Mouse (Mus musculus) embryonic fibroblast, embryonic 13.5 days (primary cell): Measurements from ENCODE around the gene Eya3. TPM values are rescaled to one million over a fixed set of nuclear protein-coding genes. Genes with fewer than 3 reads are reported as not detected.

Experiments
- H3K27ac ChIP-seq: 2 replicates; pipeline ENCODE4 v1.5.1; 2012; ENCODE audit warnings: low read length, control low read depth, inconsistent platforms; ENCODE audit not compliant: insufficient read depth
- H3K4me1 ChIP-seq: 2 replicates; pipeline ENCODE4 v1.6.1; 2011; ENCODE audit warnings: low read length; ENCODE audit not compliant: control insufficient read depth, insufficient read depth
- H3K4me3 ChIP-seq: 2 replicates; pipeline ENCODE4 v1.5.1; 2011; ENCODE audit warnings: mild to moderate bottlenecking, control low read depth, low read length; ENCODE audit not compliant: insufficient read depth
- CTCF ChIP-seq: IDR thresholded peaks from 2 replicates; pipeline ENCODE4 v1.5.1; 2011; ENCODE audit warnings: mild to moderate bottlenecking, control low read depth, low read length, moderate library complexity, borderline replicate concordance; ENCODE audit not compliant: insufficient read depth
- POLR2A ChIP-seq: IDR thresholded peaks from 2 replicates; pipeline ENCODE4 v1.6.1; 2011; ENCODE audit warnings: low read depth, mild to moderate bottlenecking, control low read depth, low read length, moderate library complexity
- polyA plus RNA-seq: library from polyadenylated mRNA; stranded (reverse); fragments of >200 nt; gene quantifications from 2 replicates; pipeline ENCODE4 v1.2.4, GENCODE M21; 2011; ENCODE audit warnings: low read depth; ENCODE audit not compliant: missing spikeins, insufficient read length

The Eya3 gene
- polyA plus RNA-seq, 1 experiment, result 55.7 TPM

GRCm38 (mm10) chr4:132689634-132690033 is 50.8 kb downstream of the Eya3 start:
- no peak overlapping the region for H3K27ac ChIP-seq
- TF ChIP-seq CTCF (no peak), POLR2A (no peak)
- H3K4me1 ChIP-seq, result no peaks in the 10 kb centered on the region
- no peak overlapping the region for H3K4me3 ChIP-seq

GRCm38 (mm10) chr4:132693366-132693765 is 54.6 kb downstream of the Eya3 start:
- H3K4me1 ChIP-seq, result no peaks in the 10 kb centered on the region
- no peak overlapping the region for H3K4me3 ChIP-seq
- H3K27ac ChIP-seq, result no peak overlapping the region
- TF ChIP-seq POLR2A (no peak), CTCF (no peak)

GRCm38 (mm10) chr4:132702076-132702475 is 63.3 kb downstream of the Eya3 start:
- Histone ChIP-seq H3K4me3 (no peak overlapping the region), H3K27ac (no peak overlapping the region), H3K4me1 (no peaks in the 10 kb centered on the region)
- no peak for TF ChIP-seq POLR2A
- no peak for TF ChIP-seq CTCF

GRCm38 (mm10) chr4:132706885-132707284 is 68.1 kb downstream of the Eya3 start:
- no peaks in the 10 kb centered on the region for H3K4me1 ChIP-seq
- H3K27ac ChIP-seq, result no peak overlapping the region
- no peak overlapping the region for H3K4me3 ChIP-seq
- TF ChIP-seq POLR2A, result no peak
- TF ChIP-seq CTCF, result no peak

- no peak overlapping the region for H3K4me3 ChIP-seq
- H3K27ac ChIP-seq, result no peak overlapping the region
These were observed 74.4 kb downstream of the Eya3 start for GRCm38 (mm10) chr4:132713181-132713580.

GRCm38 (mm10) chr4:132718251-132718650 is 79.5 kb downstream of the Eya3 start:
- H3K27ac ChIP-seq, result no peak overlapping the region
- H3K4me3 ChIP-seq, result no peak overlapping the region
- H3K4me1 ChIP-seq, result no peaks in the 10 kb centered on the region
- TF ChIP-seq POLR2A (no peak), CTCF (no peak)

More at GRCm38 (mm10) chr4:132713181-132713580, 74.4 kb downstream of the Eya3 start:
- TF ChIP-seq CTCF (no peak), POLR2A (no peak)
- no peaks in the 10 kb centered on the region for H3K4me1 ChIP-seq

- H3K4me3 ChIP-seq, result no peak overlapping the region
- no peak overlapping the region for H3K27ac ChIP-seq
- H3K4me1 ChIP-seq, result no peaks in the 10 kb centered on the region
- TF ChIP-seq CTCF, result no peak
- TF ChIP-seq POLR2A, result no peak
These were observed 89.4 kb downstream of the Eya3 start for GRCm38 (mm10) chr4:132728233-132728632.

- peaks cover 2% of the 10 kb centered on the region; the same call in 1 of the 2 replicates for H3K4me1 ChIP-seq
- no peak for TF ChIP-seq CTCF
- TF ChIP-seq POLR2A, result no peak
- H3K27ac ChIP-seq, result no peak overlapping the region
- peak overlapping the region; percentile 69 for H3K4me3 ChIP-seq
These were observed 92.8 kb downstream of the Eya3 start for GRCm38 (mm10) chr4:132731616-132732015.

GRCm38 (mm10) chr4:132732148-132732684 is 93.4 kb downstream of the Eya3 start, which contains the start of gene Xkr8:
Xkr8 (minus strand) TSS chr4:132732546.
- peaks cover 2% of the 10 kb centered on the region; the same call in 1 of the 2 replicates for H3K4me1 ChIP-seq
- H3K27ac ChIP-seq, result no peak within 1 kb of the TSS
- peak within 1 kb of the TSS; percentile 69 for H3K4me3 ChIP-seq
- TF ChIP-seq POLR2A, result peak; percentile 91
- TF ChIP-seq CTCF, result peak; percentile 21; the same call in 1 of the 2 replicates

GRCm38 (mm10) chr4:132733071-132733770 is 94.4 kb downstream of the Eya3 start:
- no peak for TF ChIP-seq POLR2A
- TF ChIP-seq CTCF, result no peak
- no peak overlapping the region for H3K27ac ChIP-seq

More at GRCm38 (mm10) chr4:132733071-132733770, 94.4 kb downstream of the Eya3 start:
- Histone ChIP-seq H3K4me3 (no peak overlapping the region), H3K4me1 (peaks cover 2% of the 10 kb centered on the region; the same call in 1 of the 2 replicates)
